Mouse (Mus musculus) embryonic facial prominence, embryonic 12.5 days (tissue): ENCODE data around the gene Kazn. TPM values are rescaled to one million over a fixed set of nuclear protein-coding genes. Genes with fewer than 3 reads are reported as not detected.

Source experiments
- ATAC-seq: fragments of 200-750 bp; cut with Nextera tagmentation; 2 replicates; pipeline ENCODE4 v1.8.0; 2017; ENCODE audit not compliant: insufficient number of reproducible peaks, insufficient read depth, low FRiP score, low TSS enrichment
- H3K27ac ChIP-seq: fragments of 300-500 bp; sonication (generic); 2 replicates; pipeline ENCODE4 v1.5.1; 2016; ENCODE audit warnings: mild to moderate bottlenecking
- H3K27me3 ChIP-seq: fragments of 300-500 bp; sonication (generic); 2 replicates; pipeline ENCODE4 v1.6.1; 2016; ENCODE audit warnings: mild to moderate bottlenecking, moderate library complexity
- H3K36me3 ChIP-seq: fragments of 300-500 bp; sonication (generic); 2 replicates; pipeline ENCODE4 v1.6.1; 2016; ENCODE audit warnings: mild to moderate bottlenecking
- H3K4me1 ChIP-seq: fragments of 300-500 bp; sonication (generic); 2 replicates; pipeline ENCODE4 v1.6.1; 2016
- H3K4me2 ChIP-seq: fragments of 300-500 bp; sonication (generic); replicated peaks from 2 replicates; pipeline ENCODE4 v1.6.1; 2016; ENCODE audit warnings: mild to moderate bottlenecking, moderate library complexity
- H3K4me3 ChIP-seq: fragments of 300-500 bp; sonication (generic); 2 replicates; pipeline ENCODE4 v1.5.1; 2016; ENCODE audit warnings: mild to moderate bottlenecking
- H3K9ac ChIP-seq: fragments of 300-500 bp; sonication (generic); 2 replicates; pipeline ENCODE4 v1.6.1; 2016; ENCODE audit warnings: mild to moderate bottlenecking, moderate library complexity
- H3K9me3 ChIP-seq: fragments of 300-500 bp; sonication (generic); 2 replicates; pipeline ENCODE4 v1.6.1; 2016; ENCODE audit warnings: mild to moderate bottlenecking, moderate library complexity
- WGBS: fragments of 180-500 bp; shearing (Covaris S2); methylation state at CpG from one replicate; pipeline ENCODE4 v1.1.7; 2016; 5-methylcytosine and 5-hydroxymethylcytosine counted together
- polyA plus RNA-seq: library from polyadenylated mRNA; unstranded; fragments of >200 nt; fragmentation: Nextera tagmentation; extraction: Ambion mirVana; gene quantifications from 2 replicates; pipeline ENCODE4 v1.2.1, GENCODE M21; 2016

The Kazn gene
- polyA plus RNA-seq, 1 experiment from 2014 or later = 23.1 TPM

DNA sequence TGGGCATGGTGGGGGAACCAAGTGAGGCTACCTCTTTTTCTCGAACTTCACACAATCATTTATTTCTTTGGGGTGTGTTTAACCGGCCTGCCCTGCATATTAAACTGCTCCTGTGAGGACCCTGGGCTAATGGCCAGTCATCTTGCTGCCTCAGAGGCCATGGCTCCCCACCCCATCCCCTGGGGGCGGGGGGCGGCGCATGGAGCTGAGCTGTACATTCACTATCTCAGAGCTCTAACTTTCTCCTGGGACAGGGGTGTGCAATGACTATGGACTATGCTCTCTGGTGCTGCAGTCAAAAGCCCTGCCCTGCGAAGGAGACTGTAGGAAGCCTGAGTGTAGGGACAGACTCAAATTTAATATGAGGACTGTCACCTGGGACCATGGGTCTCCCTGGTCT, 22.2 kb downstream of the Kazn start:
- no peak for ATAC-seq
- H3K9me3 ChIP-seq = no peaks in the 10 kb centered on the region
- H3K27ac ChIP-seq = no peak overlapping the region
- peaks cover 52% of the 10 kb centered on the region for H3K4me1 ChIP-seq
- H3K4me3 ChIP-seq = no peak overlapping the region
- WGBS = 83% methylated on average over 6 of the region's 6 CpGs
- no peak overlapping the region for H3K9ac ChIP-seq
- no peaks in the 10 kb centered on the region for H3K36me3 ChIP-seq
- no peaks in the 10 kb centered on the region for H3K27me3 ChIP-seq
- H3K4me2 ChIP-seq = no peak overlapping the region

DNA sequence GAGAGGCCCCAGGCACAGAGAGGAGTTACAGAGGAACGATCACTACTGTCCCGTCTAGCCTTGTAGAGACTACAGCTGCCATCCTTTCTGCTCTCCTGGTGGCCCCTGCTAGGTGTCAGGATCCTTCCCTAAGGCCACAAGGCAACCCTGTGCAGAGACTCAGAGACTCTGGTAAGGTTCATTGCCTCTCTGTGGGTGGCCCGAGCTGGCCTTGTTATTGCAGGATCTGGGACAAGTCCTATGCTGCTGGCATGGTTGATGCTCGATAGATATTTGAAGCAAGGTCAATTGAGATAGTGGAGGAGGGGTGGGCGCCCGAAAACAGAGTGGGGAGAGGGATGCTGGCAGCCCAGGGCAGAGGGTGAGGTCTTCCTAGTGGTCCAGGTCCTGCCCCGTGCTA, 23.4 kb downstream of the Kazn start:
- Histone ChIP-seq H3K4me2 (no peak overlapping the region), H3K9ac (no peak overlapping the region), H3K4me1 (peaks cover 39% of the 10 kb centered on the region), H3K36me3 (no peaks in the 10 kb centered on the region), H3K27me3 (no peaks in the 10 kb centered on the region), H3K27ac (no peak overlapping the region), H3K9me3 (no peaks in the 10 kb centered on the region), H3K4me3 (no peak overlapping the region)
- no peak; the same call in 1 of the 2 replicates for ATAC-seq
- WGBS = 76% methylated on average over 7 of the region's 7 CpGs

DNA sequence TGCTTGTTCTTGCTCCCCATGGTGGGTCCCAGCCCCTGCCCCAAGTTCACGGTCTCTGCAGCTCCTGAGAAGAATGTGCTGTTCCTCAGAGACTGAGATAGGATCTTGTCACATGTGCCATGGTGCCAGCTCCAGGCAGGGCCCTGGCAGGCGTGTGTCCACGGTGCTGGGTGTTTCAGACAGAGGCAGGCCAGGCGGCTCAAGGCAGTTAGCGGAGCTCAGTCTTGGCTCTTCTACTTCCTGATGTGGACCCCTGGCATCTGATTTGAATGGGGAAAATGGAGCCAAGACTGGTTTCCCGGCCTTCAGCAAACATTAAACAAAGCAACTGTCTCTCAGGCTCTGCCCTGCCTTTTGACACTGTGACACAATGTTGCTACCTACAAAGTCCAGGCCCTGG, 24.7 kb downstream of the Kazn start:
- ATAC-seq = no peak
- H3K4me3 ChIP-seq = no peak overlapping the region
- H3K4me1 ChIP-seq = peaks cover 38% of the 10 kb centered on the region; the same call in 1 of the 2 replicates
- no peak overlapping the region for H3K4me2 ChIP-seq
- no peak overlapping the region for H3K9ac ChIP-seq
- H3K27me3 ChIP-seq = no peaks in the 10 kb centered on the region
- WGBS = 75% methylated on average over 6 of the region's 6 CpGs
- H3K9me3 ChIP-seq = no peaks in the 10 kb centered on the region
- H3K27ac ChIP-seq = no peak overlapping the region
- no peaks in the 10 kb centered on the region for H3K36me3 ChIP-seq

DNA sequence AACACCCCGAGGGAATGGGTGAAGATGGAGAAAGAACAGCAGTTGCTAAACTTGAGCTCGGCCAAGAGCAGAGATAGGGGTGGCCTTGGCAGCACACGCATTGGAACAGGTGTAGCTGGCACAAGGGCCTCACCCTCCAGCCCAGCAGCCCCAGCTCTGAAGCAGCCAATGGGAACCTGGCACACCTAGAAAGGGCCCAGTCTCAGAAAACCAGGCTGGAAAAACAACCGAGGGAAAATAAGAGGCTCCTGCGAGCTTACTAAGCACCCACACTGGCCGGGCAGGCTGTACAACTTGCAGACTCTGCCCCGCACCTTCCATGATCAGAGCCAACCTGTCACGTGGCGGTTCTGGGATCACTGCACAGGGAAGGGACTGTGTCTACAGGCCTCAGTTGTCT, 26.8 kb downstream of the Kazn start:
- H3K27me3 ChIP-seq = no peaks in the 10 kb centered on the region
- WGBS = 86% methylated on average over 9 of the region's 9 CpGs
- H3K4me1 ChIP-seq = peaks cover 34% of the 10 kb centered on the region; the same call in 1 of the 2 replicates
- H3K4me3 ChIP-seq = no peak overlapping the region
- no peaks in the 10 kb centered on the region for H3K9me3 ChIP-seq
- 0 out of 2 replicates have a peak, but pooled peaks cover 6% of the 10 kb centered on the region for H3K36me3 ChIP-seq
- no peak for ATAC-seq
- H3K27ac ChIP-seq = no peak overlapping the region
- H3K4me2 ChIP-seq = no peak overlapping the region
- H3K9ac ChIP-seq = no peak overlapping the region

DNA sequence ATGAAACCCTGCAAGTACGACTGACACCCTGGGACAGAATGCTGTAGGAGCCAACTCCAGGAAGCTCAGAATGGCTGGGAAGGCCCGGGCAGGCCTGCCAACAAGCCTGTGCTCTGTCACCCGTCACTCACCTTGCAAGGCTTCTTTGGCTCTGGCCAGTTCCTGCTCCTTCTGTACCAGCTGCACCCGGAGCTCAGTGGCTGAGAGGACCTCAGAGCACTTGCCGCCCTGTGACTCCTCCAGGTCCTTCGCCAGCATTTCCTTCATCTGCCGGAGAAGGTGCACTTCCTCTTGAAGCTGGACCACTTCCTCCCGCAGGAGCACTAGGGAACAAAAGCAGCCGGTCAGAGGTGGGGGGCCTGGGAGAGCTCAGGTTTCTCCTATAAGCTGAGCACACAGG, 29.3 kb downstream of the Kazn start:
- WGBS = 56% methylated on average over 9 of the region's 9 CpGs
- no peak overlapping the region for H3K9ac ChIP-seq

DNA sequence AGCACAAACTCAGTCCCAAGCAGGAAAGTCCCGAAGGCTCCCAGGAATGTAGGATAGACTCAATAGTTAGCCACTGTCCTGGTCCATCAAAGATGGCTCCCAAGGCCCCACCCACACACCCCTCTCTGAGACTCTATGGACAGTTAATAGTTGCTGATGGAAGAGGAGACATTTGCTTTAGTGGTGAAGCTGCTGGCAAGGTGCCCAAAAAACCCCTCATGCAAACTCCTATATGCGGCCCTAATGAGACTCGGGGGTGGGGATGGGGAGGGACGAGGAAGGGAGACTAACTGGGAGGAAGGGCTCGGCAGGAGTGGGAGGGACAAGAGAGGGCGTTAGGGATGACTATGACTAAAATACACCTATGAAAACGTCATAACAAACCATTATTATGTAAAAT, 29.7 kb downstream of the Kazn start:
- no peak for ATAC-seq
- WGBS = 75% methylated on average over 7 of the region's 7 CpGs
- no peak overlapping the region for H3K27ac ChIP-seq
- no peak overlapping the region for H3K9ac ChIP-seq
- no peak overlapping the region for H3K4me3 ChIP-seq
- peaks cover 25% of the 10 kb centered on the region; the same call in 1 of the 2 replicates for H3K4me1 ChIP-seq
- H3K36me3 ChIP-seq = peaks cover 12% of the 10 kb centered on the region; the same call in 1 of the 2 replicates
- H3K27me3 ChIP-seq = no peaks in the 10 kb centered on the region
- H3K9me3 ChIP-seq = no peaks in the 10 kb centered on the region
- no peak overlapping the region for H3K4me2 ChIP-seq

More for the DNA sequence above, 29.3 kb downstream of the Kazn start:
- no peaks in the 10 kb centered on the region for H3K9me3 ChIP-seq
- peaks cover 12% of the 10 kb centered on the region; the same call in 1 of the 2 replicates for H3K36me3 ChIP-seq
- no peak overlapping the region for H3K4me3 ChIP-seq
- peaks cover 27% of the 10 kb centered on the region; the same call in 1 of the 2 replicates for H3K4me1 ChIP-seq
- H3K4me2 ChIP-seq = no peak overlapping the region
- H3K27me3 ChIP-seq = no peaks in the 10 kb centered on the region
- 0 out of 2 replicates have a peak overlapping the region, but pooled peaks have one; percentile 47 for H3K27ac ChIP-seq
- ATAC-seq = no peak

DNA sequence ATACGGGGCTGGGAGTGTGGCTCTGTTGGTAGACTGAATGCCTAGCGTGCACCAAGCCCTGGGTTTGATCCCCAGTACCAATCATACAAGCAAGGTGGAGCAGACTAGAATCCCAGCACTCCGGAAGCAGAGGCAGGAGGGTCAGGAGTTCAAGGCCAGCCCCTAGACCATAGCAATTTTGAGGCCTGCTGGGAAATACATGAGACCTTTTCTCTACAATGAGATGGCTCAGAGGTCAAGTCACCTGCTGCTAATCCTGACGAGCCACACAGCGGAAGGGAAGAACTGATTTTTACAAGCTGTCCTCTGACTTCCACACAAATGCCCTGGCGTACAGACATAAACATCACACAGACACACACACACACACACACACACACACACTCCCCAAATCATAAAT, 33.5 kb downstream of the Kazn start:
- no peaks in the 10 kb centered on the region for H3K9me3 ChIP-seq
- no peak overlapping the region for H3K9ac ChIP-seq
- peaks cover 10% of the 10 kb centered on the region; the same call in 1 of the 2 replicates for H3K4me1 ChIP-seq
- WGBS = 88% methylated on average over 6 of the region's 6 CpGs
- H3K4me2 ChIP-seq = no peak overlapping the region
- no peak overlapping the region for H3K4me3 ChIP-seq
- H3K36me3 ChIP-seq = peaks cover 26% of the 10 kb centered on the region; the same call in 1 of the 2 replicates
- H3K27me3 ChIP-seq = no peaks in the 10 kb centered on the region
- ATAC-seq = no peak
- no peak overlapping the region for H3K27ac ChIP-seq

DNA sequence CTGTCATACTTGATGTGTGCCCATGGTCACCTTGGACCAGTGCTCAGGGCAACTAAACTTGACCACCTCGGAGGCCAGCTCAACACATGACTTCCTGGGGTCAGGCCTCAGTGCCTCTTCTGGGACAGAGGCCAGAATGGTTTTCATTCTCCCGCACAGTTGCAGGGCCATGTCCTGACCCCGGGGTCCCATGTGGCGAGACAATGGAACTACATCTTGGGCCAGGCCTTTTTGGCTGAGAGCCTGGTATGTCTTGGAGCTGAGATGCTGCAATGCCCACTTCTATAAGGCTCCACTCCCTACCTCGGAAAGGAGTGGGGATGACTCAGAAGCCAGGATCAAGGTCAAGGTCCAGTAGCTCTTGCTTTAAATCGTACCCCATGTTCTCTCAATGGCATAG, 42.6 kb downstream of the Kazn start:
- Histone ChIP-seq H3K4me3 (no peak overlapping the region), H3K9me3 (0 out of 2 replicates have a peak, but pooled peaks cover 4% of the 10 kb centered on the region), H3K4me2 (no peak overlapping the region), H3K9ac (no peak overlapping the region), H3K4me1 (no peaks in the 10 kb centered on the region), H3K27me3 (no peaks in the 10 kb centered on the region), H3K36me3 (no peaks in the 10 kb centered on the region; the same call in 1 of the 2 replicates), H3K27ac (no peak overlapping the region)
- WGBS = 74% methylated on average over 6 of the region's 6 CpGs
- no peak for ATAC-seq

DNA sequence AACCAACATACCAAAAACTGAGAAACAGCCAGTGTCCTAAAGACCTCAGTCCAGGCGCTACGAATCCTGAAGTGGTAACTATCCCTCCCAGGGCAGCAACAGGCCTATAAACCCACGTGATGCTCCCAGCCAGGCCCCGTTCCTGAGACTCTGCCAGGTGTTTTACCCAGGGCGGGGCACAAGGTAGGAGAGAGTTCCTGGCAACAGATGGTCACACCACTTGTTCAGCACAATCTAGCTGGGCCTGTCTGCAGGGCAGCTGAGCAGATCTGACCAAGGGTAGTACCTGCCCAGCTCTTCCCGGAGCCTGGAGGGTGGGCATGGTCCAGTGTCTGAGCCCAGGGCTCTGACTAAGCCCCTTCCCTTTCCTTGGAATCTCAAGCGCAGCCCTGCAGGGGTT, 45.4 kb downstream of the Kazn start:
- Histone ChIP-seq H3K27me3 (no peaks in the 10 kb centered on the region), H3K27ac (no peak overlapping the region), H3K4me2 (no peak overlapping the region), H3K9me3 (no peaks in the 10 kb centered on the region), H3K4me3 (no peak overlapping the region), H3K36me3 (no peaks in the 10 kb centered on the region; the same call in 1 of the 2 replicates), H3K4me1 (no peaks in the 10 kb centered on the region), H3K9ac (no peak overlapping the region)
- WGBS = 85% methylated on average over 7 of the region's 7 CpGs
- no peak for ATAC-seq

DNA sequence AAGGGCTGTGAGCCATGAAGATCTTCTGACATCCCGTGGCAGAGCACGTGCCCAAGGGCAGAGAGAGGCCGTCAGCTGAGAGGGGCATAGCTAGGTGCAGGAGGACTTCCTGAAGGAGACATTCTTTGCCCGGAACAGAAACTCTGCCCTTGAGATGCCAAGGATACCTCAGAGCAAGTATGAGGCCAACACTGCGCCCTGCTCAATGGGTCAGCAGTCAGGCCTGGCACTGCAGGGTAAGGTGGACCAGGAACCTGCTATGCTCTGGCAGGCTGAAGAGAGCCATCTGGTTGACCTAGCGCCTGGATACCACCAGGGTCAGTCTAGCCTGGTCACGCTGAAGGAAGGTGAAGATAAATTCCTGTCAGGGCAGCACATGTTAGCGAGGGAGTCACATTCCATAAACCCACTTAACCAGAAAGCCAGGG, 46.0 kb downstream of the Kazn start:
- ATAC-seq = no peak
- Histone ChIP-seq H3K4me3 (no peak overlapping the region), H3K27ac (no peak overlapping the region), H3K9ac (no peak overlapping the region), H3K9me3 (no peaks in the 10 kb centered on the region), H3K4me1 (no peaks in the 10 kb centered on the region), H3K27me3 (no peaks in the 10 kb centered on the region), H3K4me2 (no peak overlapping the region), H3K36me3 (no peaks in the 10 kb centered on the region; the same call in 1 of the 2 replicates)
- 88% methylated on average over 8 of the region's 8 CpGs for WGBS

DNA sequence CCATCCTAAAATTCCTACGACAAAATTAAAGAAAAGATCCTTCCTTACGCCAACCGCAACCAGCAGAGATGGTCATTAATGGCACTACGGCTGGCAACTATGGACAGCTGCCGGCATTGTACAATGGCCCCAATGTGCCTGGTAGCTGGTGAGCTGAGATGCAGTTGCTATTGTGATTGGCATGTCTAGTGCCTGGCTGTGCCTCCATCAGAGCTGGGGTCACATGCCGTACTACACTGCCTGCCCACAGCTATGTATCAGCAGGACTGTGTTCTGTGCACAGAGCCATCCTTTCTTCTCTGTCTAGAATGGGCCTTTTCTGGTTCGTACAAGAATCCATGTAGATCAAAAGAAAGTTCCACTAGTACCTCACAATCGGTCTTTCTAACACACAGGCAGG, 49.2 kb downstream of the Kazn start:
- Histone ChIP-seq H3K4me3 (no peak overlapping the region), H3K27me3 (no peaks in the 10 kb centered on the region), H3K9ac (no peak overlapping the region), H3K9me3 (no peaks in the 10 kb centered on the region), H3K4me2 (no peak overlapping the region), H3K4me1 (0 out of 2 replicates have a peak, but pooled peaks cover 2% of the 10 kb centered on the region), H3K36me3 (0 out of 2 replicates have a peak, but pooled peaks cover 5% of the 10 kb centered on the region), H3K27ac (no peak overlapping the region)
- 93% methylated on average over 8 of the region's 8 CpGs for WGBS
- ATAC-seq = no peak

DNA sequence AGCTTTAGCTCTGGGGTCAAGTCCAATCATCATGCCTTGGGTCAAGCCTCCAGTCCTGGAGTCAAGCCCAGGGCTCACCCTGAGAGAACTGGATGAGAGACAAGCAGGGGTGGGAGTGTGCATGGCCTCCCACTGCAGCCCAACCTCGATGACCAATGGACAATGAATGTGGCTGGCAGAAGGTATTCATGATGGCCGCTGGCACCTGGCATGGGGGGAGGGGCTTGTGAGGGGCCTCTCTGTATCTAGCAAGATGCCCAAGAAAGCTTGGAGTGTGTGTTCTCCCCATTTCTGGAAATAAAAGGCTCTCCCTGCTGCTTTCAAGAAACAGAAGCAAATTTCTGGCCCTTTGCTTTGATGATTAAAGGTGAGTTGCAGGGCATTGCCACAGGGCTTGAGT, 50.7 kb downstream of the Kazn start:
- Histone ChIP-seq H3K27ac (no peak overlapping the region), H3K4me1 (0 out of 2 replicates have a peak, but pooled peaks cover 7% of the 10 kb centered on the region), H3K27me3 (no peaks in the 10 kb centered on the region), H3K4me3 (no peak overlapping the region), H3K9me3 (no peaks in the 10 kb centered on the region), H3K9ac (no peak overlapping the region), H3K36me3 (peaks cover 5% of the 10 kb centered on the region; the same call in 1 of the 2 replicates), H3K4me2 (no peak overlapping the region)
- 87% methylated on average over 2 of the region's 2 CpGs for WGBS
- no peak for ATAC-seq
